Mouse (Mus musculus): ENCODE measurements around the gene Nt5c.
"Not testable (repeated sequence)": the region's sequence is repeated elsewhere in the genome, so short reads cannot be mapped to it uniquely, and the experiment has no call there.

The Nt5c gene

GRCm38 (mm10) chr11:115510507-115510888 lies 18.8 kb upstream of the Nt5c start:
- DNase-seq (ENCODE audit: low spot score): no peak

- DNase-seq (ENCODE audit: low spot score): no peak
Observed at GRCm38 (mm10) chr11:115509773-115510506, 18.3 kb upstream of the Nt5c start.

- DNase-seq (ENCODE audit: low spot score): no peak
Observed at GRCm38 (mm10) chr11:115508061-115508460, 16.4 kb upstream of the Nt5c start.

GRCm38 (mm10) chr11:115506586-115506985 lies 14.9 kb upstream of the Nt5c start:
- DNase-seq (ENCODE audit: low spot score): no peak

DNA sequence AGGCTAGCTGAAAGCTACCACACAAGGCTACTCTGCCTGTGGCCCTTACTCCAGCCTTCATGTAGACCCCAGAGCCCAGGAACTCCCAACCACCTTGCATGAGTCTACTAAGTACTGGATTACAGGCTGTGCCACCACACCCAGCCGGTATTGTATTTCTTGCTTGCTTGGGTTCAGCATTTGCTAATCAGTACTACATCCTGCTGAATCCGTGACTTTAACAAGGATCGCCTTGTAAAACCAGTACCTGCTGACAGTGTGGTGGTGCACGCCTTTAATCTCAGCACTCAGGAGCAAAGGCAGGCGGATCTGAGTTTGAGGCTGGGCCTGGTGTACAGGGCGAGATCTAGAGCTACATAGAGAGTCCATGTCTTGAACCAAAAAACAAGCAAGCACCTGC lies 11.0 kb upstream of the Nt5c start:
- DNase-seq (ENCODE audit: low spot score): no peak

GRCm38 (mm10) chr11:115496559-115496958 lies 4.9 kb upstream of the Nt5c start:
- DNase-seq (ENCODE audit: low spot score): not testable (repeated sequence)

DNA sequence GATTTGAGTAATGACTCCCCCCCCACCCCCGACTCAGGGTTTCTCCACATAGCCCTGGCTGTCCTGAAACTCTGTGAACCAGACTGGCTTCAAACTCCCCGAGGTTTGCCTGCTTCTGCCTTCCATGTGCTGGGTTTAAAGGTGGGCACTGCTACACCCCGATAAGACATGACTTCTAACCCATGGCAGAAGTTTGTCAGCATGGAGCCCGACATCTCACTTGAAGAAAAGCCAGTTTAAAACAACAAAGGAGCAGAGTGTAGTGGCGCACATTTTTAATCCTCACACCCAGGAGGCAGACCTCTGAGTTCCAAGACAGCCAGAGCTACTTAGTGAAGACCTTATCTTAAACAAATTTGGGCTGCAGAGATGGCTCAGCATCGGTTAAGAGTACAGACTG lies 725 bp upstream of the Nt5c start:
- no peak for DNase-seq (ENCODE audit: low spot score)

DNA sequence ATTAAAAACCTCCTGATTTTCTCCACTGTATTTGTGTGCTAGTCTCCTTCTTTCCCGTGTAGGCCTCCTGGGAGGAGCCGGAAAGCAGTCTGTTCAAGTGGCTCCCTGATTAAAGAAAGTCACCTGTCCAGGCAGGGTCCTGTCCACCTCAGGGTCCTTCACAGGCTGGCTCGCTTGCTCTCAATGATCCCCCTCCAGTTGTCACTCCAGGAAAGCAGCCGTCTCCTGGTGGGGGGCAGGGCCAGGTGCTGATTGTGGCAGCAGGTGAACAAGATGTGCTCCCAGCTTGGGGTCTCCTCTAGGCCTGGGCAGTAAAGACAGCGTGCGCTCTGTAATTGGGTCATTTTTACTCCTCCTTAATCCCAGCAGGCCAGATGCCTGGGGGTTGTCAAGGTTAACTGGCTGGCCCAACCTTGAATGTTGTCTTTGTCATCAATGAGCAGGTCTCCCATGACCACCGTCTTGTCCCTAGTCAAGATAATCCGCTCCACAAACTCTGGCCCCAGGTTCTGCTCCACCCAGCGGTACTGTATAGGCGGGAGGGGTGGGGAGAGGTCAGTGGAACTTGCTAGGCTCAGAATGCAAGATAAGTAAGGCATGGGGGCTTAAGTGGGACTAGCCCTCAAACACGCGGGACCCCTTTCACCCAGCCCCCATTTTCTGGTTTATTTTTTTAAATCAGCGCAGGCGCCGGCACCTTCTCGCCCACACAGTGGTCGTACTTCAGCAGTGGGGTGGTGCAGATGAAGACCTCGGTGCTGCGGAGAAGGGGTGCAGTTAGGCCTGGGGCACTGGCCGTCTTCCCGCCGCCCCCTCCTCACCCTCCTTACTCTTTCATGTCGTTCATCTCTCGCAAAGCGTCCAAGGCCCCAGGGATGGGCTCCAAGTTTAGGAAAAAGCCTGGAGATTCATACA lies 964 bp downstream of the Nt5c start:
- no peak for DNase-seq (ENCODE audit: low spot score)

- no peak for DNase-seq (ENCODE audit: low spot score)
Observed at GRCm38 (mm10) chr11:115488551-115489104, 3.0 kb downstream of the Nt5c start.

DNA sequence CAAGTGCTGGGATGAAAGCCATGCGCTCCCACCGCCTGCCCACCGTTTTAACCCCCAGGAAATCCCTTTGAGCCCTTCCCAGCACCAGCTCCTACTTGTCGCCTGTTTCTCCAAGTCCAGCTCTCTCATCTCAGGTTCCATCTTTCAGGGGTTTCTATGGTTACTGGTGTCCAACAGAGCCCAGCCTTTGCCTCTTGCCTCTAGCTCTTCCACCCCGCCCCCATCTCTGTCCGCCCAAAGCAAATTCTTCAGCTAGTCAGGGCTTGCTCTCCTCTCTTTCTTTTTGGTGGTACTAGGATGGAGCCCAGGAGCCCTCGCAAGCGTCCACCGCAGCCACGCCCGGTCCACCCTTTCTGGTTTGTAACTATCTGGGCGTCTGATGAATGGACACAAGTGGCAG lies 6.5 kb downstream of the Nt5c start:
- no peak for DNase-seq (ENCODE audit: low spot score)

DNA sequence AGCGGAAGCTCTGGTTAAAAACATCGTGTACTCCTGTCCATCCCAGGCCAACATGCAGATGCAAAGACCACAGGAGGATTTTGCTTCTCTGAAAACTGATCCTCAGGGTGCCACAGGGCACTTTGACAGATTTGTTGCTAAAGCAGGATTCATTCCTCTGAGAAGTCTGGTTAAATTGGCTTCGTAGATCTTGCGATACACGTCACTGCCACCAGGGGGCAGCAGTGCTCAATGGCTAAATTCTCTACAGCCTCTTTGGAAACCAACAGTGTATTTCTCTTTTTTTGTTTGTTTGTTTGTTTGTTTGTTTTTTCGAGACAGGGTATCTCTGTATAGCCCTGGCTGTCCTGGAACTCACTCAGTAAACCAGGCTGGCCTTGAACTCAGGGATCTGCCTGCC lies 7.9 kb downstream of the Nt5c start:
- DNase-seq (ENCODE audit: low spot score): peak; percentile 50

- DNase-seq (ENCODE audit: low spot score): no peak
Observed at GRCm38 (mm10) chr11:115483278-115483677, 8.4 kb downstream of the Nt5c start.

DNA sequence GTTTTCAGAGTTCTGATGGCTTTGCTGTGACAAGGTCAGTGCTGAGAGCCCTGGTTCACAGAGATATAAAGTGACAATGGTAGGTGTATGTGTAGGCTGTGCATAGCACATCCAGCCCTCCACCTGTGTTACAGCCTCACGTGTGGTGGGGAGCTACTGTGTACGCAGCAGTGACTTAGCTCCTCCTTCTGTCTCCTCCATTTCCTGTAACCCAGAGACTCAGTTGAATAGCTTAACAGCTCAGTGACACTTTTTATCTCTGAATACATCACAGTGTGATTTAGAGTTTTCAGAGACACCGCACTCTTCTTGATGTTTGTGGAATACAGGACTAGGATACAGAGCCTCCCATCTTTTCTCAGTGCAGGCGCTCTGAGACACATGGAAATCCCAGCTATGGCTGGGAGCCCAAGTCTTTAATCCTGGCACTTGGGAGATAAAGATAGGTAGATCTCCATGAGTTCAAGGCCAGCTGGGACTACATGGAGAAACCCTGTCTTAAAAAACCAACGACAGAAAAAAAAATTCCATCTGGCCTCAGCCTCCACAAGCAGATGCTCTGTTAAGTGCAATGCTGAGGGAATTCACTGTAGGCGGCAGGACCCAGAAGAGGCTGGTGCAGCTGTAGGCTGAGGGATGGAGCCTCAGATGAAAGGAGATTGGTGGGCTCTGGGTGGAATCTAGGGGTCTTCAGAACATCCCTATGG lies 10.0 kb downstream of the Nt5c start:
- no peak for DNase-seq (ENCODE audit: low spot score)

DNA sequence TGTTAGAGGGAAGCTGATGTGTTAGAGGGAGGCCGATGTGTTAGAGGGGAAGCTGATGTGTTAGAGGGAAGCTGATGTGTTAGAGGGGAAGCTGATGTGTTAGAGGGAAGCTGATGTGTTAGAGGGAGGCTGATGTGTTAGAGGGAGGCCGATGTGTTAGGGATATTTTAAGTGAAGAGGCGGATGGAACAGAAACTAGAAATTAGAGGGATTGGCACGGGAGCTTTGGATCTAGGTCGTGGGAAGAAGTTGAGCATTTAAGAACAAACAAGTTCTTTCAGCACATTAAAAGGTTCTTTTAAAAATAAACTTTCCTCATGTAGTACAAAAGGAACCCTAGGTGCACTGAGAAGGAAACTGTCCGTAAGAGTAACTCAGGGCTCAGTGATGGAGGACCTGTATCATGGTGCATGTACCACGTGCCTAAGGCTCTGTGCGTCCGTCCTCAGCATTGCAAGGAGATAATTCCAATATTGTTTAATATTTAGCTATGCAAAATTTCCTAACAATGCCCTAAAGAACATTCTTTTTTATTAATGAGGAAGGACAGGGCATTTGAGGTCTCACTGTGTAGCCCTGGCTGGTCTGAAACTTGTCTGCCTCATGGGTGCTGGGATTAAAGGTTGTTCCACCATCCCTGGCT lies 13.2 kb downstream of the Nt5c start:
- no peak for DNase-seq (ENCODE audit: low spot score)

- DNase-seq (ENCODE audit: low spot score): not testable (repeated sequence)
Observed at GRCm38 (mm10) chr11:115477388-115477787, 14.3 kb downstream of the Nt5c start.

DNA sequence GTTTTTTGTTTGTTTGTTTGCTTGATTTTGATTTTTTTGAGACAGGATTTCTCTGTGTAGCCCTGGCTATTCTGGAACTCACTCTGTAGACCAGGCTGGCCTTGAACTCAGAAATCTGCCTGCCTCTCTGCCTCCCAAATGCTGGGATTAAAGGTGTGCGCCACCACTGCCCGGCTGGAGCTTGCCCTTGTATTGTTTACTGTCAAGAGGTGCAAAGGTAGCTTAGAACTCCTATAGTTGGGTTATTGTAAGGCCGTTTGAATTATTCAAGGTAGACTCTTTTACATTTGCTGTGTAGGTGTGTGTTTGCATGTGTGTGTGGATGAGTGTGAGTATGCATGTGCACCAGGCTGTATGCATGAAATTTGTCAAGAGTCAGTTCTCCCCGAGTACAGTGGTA lies 15.0 kb downstream of the Nt5c start:
- not testable (repeated sequence) for DNase-seq (ENCODE audit: low spot score)

- DNase-seq (ENCODE audit: low spot score): no peak
Observed at GRCm38 (mm10) chr11:115475758-115476237, 15.9 kb downstream of the Nt5c start.

GRCm38 (mm10) chr11:115475025-115475757 lies 16.5 kb downstream of the Nt5c start, which contains the start of gene Armc7:
Armc7 (plus strand) TSS chr11:115475667.
- peak; percentile 84 for DNase-seq (ENCODE audit: low spot score)

DNA sequence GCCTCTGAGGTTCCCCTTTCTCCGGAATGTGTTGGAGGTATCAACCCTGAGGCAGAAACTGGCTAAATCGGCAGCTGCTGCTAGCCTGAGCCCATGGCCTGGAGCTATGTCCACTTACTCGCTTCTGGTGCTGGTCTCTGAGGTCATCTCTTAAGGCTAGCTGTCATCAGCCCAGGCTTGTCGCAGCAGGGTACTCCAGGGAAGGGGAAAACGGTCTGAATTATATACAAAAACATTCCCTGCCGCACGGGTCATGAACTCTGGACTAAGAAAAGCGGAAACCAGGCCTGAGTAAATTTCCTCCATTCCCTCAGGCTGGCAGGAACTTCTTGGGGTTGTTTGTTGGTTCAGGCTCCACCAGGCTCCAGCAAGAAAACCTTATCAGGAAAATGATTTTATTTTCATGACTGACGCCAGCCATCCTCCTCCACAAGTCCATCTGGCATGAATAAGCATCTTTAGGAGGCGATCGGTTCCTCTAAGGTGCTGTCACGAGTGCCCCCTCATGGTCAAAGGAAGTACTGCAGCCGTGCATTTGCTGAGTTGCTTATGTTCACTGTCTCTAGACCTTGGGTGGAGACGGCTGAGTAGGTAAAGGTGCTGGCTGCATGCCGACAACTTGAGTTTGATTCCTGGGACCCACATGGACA lies 17.9 kb downstream of the Nt5c start:
- peak; percentile 95 for DNase-seq (ENCODE audit: low spot score)

GRCm38 (mm10) chr11:115472183-115472582 lies 19.5 kb downstream of the Nt5c start:
- no peak for DNase-seq (ENCODE audit: low spot score)
